In the genomic region with DNA sequence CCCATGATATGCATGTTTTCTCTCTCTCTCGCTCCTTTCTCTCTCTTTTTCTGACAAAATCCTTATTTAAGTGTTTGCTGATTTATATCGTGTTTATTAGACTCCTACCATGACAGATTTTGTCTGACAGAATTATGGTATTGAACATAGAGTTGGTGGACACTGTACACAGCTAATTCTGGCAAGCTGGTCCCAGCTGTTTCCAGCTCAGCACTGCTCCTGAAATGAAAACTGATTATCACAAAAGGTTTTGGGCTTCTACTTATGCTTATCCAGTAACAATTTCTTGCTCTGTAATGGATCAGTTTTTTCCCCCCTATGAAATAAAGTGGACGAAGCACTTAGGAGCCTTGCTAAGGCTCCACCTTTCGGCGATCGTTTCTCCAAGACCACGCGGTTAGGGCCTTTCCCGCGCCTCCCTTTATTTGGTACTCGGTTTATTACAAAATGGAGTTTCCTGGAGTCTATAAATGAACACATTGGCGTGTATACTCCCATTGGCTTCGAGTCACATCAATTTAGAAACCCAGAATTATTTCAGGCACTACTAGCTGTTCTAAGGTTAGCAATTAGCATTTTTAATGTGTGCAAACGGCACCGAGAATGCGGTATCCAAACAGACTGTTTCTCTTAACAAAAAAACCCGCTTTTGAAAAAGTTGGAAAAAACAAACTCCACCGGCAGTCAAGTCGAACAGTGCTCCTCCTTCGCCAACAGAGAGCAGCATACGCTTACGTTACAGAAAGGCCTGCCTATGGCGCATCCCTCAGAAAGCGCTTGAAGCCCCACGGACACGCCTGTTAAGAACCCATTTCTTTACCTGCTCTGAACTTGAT, we compare ENCODE assay signal across 8 mouse cellular contexts.
DNase-seq lines count a peak whose midpoint lies in the region; ATAC-seq lines count a peak whose summit lies in the region.

No protein-coding gene starts in this region.

- peak; percentile 89 for ATAC-seq in kidney, embryonic 14.5 days (ENCODE audit: low FRiP score, low TSS enrichment)
- ATAC-seq in heart, embryonic 16.5 days (replicated peaks; ENCODE audit: extremely low read depth, insufficient read depth, low FRiP score), result no peak

- H3K9me3 ChIP-seq in kidney, embryonic 14.5 days (ENCODE audit: control insufficient read depth, low read length), result no peaks in the 10 kb centered on the region
- no peaks in the 10 kb centered on the region for H3K9me3 ChIP-seq in embryonic facial prominence, embryonic 10.5 days
- no peaks in the 10 kb centered on the region for H3K9me3 ChIP-seq in heart, embryonic 16.5 days (replicated peaks; ENCODE audit: control insufficient read depth, low read length)

- H3K4me3 ChIP-seq in kidney, embryonic 14.5 days (ENCODE audit: low read length), result no peak overlapping the region
- H3K4me3 ChIP-seq in embryonic facial prominence, embryonic 10.5 days, result no peak overlapping the region
- H3K4me3 ChIP-seq in heart, embryonic 16.5 days (ENCODE audit: low read length), result 0 out of 2 replicates have a peak overlapping the region, but pooled peaks have one; percentile 30

- H3K4me2 ChIP-seq in kidney, embryonic 14.5 days (replicated peaks; ENCODE audit: low read depth, low read length), result peak overlapping the region; percentile 19
- peak overlapping the region; percentile 57 for H3K4me2 ChIP-seq in heart, embryonic 16.5 days (ENCODE audit: low read depth, low read length)

- no peak for DNase-seq in kidney, adult 9 months
- DNase-seq in embryonic facial prominence, embryonic 10.5 days (ENCODE audit: low spot score), result peak; percentile 70
- DNase-seq in layer of hippocampus, adult 9-10 months (ENCODE audit: low spot score), result peak; percentile 7
- DNase-seq in lung, postnatal 10 days, result peak; percentile 62
- peak; percentile 81 for DNase-seq in retina, postnatal 1 day
- DNase-seq in spleen, postnatal 14 days (ENCODE audit: low spot score in 2 of 2), result no peak

- 35% methylated on average over 26 of the region's 26 CpGs for WGBS in kidney, embryonic 14.5 days
- 44% methylated on average over 26 of the region's 26 CpGs for WGBS in embryonic facial prominence, embryonic 10.5 days
- 40% methylated on average over 26 of the region's 26 CpGs for WGBS in heart, embryonic 16.5 days

- H3K9ac ChIP-seq in kidney, embryonic 14.5 days (ENCODE audit: low read depth, low read length), result no peak overlapping the region
- no peak overlapping the region for H3K9ac ChIP-seq in heart, embryonic 16.5 days (ENCODE audit: low read length)

- H3K27ac ChIP-seq in kidney, embryonic 14.5 days (ENCODE audit: low read depth, low read length), result peak overlapping the region; percentile 39; the same call in 1 of the 2 replicates
- H3K27ac ChIP-seq in embryonic facial prominence, embryonic 10.5 days (replicated peaks), result 0 out of 2 replicates have a peak overlapping the region, but pooled peaks have one; percentile 24
- no peak overlapping the region for H3K27ac ChIP-seq in heart, embryonic 16.5 days (ENCODE audit: low read length)

- H3K4me1 ChIP-seq in kidney, embryonic 14.5 days (ENCODE audit: control insufficient read depth, insufficient read depth, low read length), result 0 out of 2 replicates have a peak, but pooled peaks cover 2% of the 10 kb centered on the region
- peaks cover under 1% of the 10 kb centered on the region; the same call in 1 of the 2 replicates for H3K4me1 ChIP-seq in embryonic facial prominence, embryonic 10.5 days
- H3K4me1 ChIP-seq in heart, embryonic 16.5 days (ENCODE audit: control insufficient read depth, insufficient read depth, low read length), result peaks cover under 1% of the 10 kb centered on the region

- no peaks in the 10 kb centered on the region for H3K36me3 ChIP-seq in kidney, embryonic 14.5 days (ENCODE audit: control insufficient read depth, insufficient read depth, low read length)
- no peaks in the 10 kb centered on the region for H3K36me3 ChIP-seq in embryonic facial prominence, embryonic 10.5 days (replicated peaks)
- H3K36me3 ChIP-seq in heart, embryonic 16.5 days (ENCODE audit: control insufficient read depth, insufficient read depth), result no peaks in the 10 kb centered on the region

- H3K27me3 ChIP-seq in kidney, embryonic 14.5 days (ENCODE audit: control insufficient read depth, insufficient read depth, low read length), result no peaks in the 10 kb centered on the region
- no peaks in the 10 kb centered on the region for H3K27me3 ChIP-seq in embryonic facial prominence, embryonic 10.5 days (replicated peaks; ENCODE audit: low read depth, poor library complexity, severe bottlenecking)
- H3K27me3 ChIP-seq in heart, embryonic 16.5 days (ENCODE audit: control insufficient read depth, insufficient read depth, low read length), result no peaks in the 10 kb centered on the region

Comparison
In these comparisons a context has a peak if more than half of its experiments do, and no peak if none do; other contexts are left out.
1. DNase-seq: peak in embryonic facial prominence, embryonic 10.5 days (single experiment), layer of hippocampus, adult 9-10 months (single experiment), lung, postnatal 10 days (single experiment) and retina, postnatal 1 day (single experiment); none in kidney, adult 9 months (single experiment) and spleen, postnatal 14 days (0 of 2).